Mouse (Mus musculus) olfactory bulb, adult 2 months (tissue): ENCODE data around the gene Nppa.

ENCODE experiments used
- CTCF ChIP-seq: fragments of 200-500 bp; IDR thresholded peaks from 2 replicates; pipeline ENCODE4 v1.5.1; 2012; ENCODE audit warnings: low read depth, mild to moderate bottlenecking, low read length, moderate library complexity; ENCODE audit not compliant: insufficient read depth
- POLR2A ChIP-seq: fragments of 200-500 bp; IDR thresholded peaks from 2 replicates; pipeline ENCODE4 v1.6.1; 2012; ENCODE audit warnings: mild to moderate bottlenecking, low read depth, low read length, moderate library complexity; ENCODE audit not compliant: insufficient read depth

GRCm38 (mm10) chr4:148015418-148015817, 14.9 kb downstream of the Nppa start:
- TF ChIP-seq CTCF (peak; percentile 26; the same call in 1 of the 2 replicates), POLR2A (no peak)
